Mouse (Mus musculus) right cerebral cortex, adult 2 months (tissue): ENCODE results near the gene Igflr1.

ENCODE experiments used
- DNase-seq, 2 experiments: peaks; one replicate each; pipeline ENCODE4 v3.0.0; 2021 to 2022; ENCODE audit warnings: low spot score in 2 of 2

Gene Igflr1

GRCm38 (mm10) chr7:30553810-30554584, 11.2 kb upstream of the Igflr1 start:
- no peak for DNase-seq

DNA sequence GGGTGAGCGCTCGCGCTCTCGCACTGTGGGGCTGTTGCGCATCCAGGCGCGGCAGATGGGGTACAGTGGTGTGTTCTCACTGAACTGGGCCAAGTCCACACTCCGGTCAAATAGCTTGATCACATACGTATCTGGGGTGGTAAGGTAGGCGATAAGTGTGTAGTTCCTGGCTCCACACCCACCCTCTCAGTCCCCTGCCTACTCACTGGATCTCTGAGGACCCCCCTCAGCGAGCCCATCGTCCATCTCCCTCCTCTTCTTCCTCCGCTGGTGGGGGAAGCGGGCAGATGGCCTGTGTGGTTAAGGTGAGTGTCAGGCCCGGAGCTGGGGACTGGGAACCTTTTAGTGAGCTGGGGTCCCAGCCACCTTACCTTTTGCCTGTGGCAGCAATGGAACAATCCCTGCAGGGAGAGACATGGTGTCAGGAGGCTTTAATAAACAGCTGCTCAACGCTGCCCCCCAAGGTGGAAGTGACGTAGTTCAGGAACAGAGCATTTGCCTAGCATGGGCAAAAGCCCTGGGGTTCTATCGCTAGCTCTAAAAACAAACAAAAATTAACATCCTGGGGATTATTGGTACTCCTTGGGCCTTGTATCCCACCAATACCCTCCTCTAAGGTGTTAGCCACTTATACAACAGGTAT, 8.2 kb upstream of the Igflr1 start:
- DNase-seq = no peak

DNA sequence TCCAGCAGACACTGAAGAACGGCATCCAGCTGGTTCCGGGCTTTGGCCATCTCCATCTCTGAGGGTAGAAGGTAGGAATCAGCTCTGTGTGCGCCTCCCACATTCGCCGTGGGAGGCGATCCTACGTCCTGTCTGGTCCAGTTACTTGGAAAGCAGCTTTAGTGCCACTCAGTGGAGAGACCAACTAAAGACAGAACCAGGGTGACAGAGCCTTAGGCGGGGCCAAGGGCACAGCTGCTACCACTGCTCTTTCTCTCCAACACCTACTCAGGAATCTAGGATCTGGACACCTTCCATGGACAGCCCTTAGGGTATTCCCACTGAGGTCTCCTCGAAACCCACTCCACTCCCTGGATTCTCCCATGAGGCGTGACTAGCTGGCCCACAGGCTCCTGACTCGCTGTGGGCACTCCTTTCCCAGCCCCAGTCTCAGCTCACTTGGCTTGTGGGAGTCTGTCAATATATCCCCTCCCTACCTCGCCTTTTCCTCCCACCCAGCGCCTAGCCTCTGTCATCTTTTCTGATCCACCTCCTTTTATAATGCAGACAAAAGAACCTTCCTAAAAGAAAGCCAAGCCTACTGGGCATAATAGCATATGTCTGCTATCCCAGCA, 7.2 kb upstream of the Igflr1 start:
- peak in 1 of 2 experiments; percentile 43 for DNase-seq

- peak in 1 of 2 experiments; percentile 21 for DNase-seq
These were observed 6.4 kb upstream of the Igflr1 start for GRCm38 (mm10) chr7:30558656-30559442.

GRCm38 (mm10) chr7:30559443-30559954, 5.7 kb upstream of the Igflr1 start, which contains the start of gene Lin37:
TSS of gene Lin37 (minus strand) at chr7:30559838.
- DNase-seq = peak; percentile 98 to 99

- DNase-seq = no peak
These were observed 4.9 kb upstream of the Igflr1 start for GRCm38 (mm10) chr7:30560296-30560695.

DNA sequence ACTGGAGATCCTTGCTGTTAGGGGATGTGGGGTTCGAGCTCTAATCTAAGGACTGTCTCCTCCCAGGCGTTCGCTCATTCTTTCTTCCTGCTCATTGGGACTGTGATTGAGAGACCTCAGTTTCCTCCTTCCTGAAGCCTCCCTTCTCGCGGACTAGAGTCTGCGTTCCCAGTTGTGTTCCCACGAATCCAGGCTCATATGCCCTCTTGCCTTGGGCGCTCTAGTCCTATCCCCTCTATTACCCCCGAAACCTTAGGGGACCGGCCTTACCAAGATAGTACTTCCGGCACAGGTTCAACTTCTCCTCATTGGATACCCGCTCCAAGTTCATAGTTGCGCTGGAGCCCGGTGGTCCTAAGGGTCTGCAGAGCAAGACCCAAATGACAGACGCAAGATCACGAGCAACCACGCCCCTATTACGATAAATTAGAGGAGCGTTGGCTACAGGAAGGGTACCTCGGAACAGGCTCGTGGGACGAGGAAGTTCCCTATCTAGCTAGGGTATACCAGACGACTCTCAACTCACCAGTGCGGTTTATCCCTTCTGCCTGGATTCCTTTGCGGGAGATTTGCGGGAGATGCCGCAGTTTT, 2.6 kb upstream of the Igflr1 start:
- DNase-seq = no peak

DNA sequence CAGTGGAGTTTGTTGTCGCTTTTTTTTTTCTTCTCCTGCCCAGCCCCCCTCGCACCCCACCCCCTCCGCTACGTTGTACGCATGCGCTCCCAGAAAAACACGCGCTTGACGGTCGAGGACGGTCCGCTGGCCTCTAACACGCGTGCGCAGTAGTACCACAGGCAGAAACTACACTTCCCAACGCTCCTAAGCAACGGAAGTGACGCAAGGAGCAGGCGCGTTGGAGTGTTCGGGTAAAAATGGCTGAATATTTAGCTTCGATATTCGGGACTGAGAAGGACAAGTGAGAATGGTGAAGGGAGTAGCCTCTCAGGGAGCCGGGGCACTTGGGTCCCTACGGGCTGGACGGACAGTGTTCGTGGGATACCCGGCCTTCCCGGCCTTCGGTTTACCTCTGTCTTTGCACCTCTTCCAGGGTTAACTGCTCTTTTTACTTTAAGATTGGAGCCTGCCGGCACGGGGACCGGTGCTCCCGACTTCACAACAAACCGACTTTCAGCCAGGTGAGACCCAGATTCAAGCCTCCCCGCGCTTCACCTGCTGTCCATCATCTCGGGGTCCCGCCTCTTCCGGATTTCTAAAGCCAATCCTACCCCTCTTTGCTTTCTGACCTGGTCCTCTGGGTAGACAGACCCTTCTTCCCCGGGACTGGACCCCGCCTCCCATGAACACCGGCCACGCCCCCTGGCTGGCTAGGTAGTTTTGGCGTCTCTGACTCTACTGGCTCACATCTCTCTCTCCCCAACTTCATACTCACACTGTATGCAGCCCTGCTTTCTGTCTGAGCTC, 1.9 kb upstream of the Igflr1 start, which contains the start of the genes U2af1l4, Gm49396 and Psenen:
U2af1l4 (plus strand) TSS at position 185 of the 789 bp plus-strand sequence.
Gm49396 (plus strand) TSS at position 228 of the 789 bp plus-strand sequence.
Psenen (minus strand) TSS at position 511 of the 789 bp plus-strand sequence.
- DNase-seq = peak; percentile 96 to 97

DNA sequence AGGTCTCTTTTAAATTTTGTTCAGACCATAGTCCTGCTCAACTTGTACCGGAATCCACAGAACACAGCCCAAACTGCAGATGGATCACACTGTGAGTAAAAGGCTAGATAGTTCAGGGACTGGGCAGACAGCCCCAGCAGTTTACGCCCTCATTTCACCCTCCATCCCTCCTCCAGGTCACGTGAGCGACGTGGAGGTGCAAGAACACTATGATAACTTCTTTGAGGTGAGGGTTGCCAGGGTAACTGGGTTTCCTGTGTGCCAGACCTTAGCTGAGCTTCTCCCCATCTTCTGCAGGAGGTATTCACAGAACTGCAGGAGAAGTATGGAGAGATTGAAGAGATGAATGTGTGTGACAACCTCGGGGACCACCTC, 1.3 kb upstream of the Igflr1 start:
- no peak for DNase-seq

DNA sequence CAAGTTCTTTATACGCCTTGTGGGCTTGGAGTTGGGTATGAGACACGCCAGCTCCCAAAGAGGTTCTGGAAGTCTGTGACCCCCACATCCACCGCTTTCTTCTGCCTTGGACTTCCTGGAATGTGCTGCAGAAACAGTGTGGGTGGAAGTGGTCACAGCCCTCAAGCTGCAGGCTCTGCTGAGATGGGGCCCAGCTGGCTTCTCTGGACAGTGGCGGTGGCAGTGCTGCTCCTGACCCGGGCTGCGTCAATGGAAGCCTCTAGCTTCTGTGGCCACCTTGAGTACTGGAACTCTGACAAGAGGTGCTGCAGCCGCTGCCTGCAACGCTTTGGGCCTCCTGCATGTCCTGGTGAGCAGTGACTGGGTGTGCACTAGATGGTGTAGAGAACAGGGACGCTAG, 806 bp downstream of the Igflr1 start:
- DNase-seq = no peak

DNA sequence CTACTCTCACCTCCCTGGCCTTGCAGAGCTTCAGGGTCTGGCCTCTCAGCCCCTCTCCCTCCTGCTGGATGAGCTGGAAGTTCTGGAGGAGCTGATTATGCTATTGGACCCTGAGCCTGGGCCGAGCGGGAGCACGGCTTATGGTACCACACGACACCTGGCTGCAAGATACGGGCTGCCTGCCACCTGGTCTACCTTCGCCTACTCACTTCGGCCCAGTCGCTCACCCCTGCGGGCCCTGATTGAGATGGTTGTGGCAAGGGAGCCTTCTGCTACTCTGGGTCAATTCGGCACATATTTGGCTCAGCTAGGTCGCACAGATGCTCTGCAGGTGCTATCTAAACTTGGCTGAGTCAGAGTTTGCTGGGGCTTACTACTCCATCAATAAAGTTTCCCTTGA, 2.3 kb downstream of the Igflr1 start:
- DNase-seq = no peak

DNA sequence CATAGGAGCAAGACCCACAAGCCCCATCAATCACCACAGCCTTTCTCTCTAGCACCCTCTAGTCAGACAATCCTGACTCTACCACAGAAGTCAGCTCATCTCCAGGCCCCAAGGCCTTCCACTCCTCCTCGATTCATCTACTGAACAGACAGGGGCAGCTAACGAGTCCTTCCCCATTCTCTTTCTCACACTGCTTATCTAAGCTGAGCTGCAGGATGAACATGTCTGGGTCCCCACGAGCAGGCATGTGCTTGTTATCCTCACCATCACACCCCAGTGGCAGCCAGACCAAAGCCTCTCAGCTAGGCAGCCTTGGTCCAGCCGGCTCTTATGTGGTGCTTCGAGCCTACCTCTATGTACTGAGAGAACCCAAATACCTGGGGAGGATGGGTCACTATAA, 7.2 kb downstream of the Igflr1 start:
- DNase-seq = no peak

DNA sequence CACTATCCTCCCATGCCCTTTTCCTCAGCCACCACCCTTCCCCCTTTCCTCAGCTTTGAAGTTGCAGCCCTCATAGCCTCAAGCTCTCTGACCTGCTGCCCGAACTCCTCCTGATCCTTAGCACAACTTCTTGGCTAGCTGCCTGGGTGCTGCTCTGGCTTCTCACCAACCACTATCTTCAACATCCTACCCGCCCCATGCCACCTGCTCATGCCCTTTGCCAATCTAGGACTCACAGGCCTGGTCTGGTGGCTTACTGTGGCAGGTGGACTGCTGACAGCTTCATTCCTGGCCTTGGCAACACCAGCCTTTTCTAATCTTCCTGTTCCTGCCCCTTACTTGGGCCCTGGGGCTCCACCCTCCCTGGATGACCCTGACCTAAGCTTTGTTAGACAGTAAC, 7.7 kb downstream of the Igflr1 start:
- no peak for DNase-seq

DNA sequence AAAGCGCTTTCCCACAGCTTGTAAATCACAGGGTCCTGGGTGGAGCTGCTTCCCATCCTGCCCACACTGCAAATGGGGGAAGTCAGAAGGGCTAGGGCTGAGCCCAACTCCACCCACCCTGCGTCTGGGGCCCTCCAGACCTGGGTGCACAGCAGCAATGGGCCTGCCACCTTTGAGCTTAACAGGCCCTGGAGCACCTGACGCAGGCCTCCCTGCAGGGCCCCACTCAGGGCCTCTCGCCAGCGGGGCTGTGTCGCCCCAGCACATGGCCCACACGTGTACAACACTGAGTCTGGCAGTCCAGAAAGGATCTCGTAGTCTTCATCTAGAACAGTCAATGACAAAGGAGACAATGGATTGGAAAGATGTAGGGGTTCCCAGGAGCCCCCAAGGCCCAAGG, 14.7 kb downstream of the Igflr1 start:
- no peak for DNase-seq

DNA sequence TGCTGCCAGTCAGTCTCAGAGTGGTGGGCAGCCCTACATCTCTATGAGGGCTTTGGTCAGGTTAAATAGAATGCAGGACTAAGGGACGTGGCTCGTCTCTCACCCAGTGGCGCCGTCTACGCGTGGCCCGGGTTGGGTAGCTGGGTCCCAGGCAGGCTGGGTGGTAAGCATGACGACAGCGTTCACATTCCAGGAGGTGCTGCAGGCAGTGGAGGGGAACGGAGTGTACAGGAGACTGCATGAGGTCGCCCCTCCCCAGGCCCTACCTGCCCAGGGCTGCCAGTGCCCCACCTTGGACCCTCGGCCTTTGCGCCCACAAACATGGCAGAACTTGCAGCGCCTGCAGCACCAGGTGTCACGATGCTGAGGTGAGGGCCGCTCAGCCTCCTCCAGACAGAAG, 16.3 kb downstream of the Igflr1 start:
- no peak for DNase-seq

- no peak for DNase-seq
These were observed 19.1 kb downstream of the Igflr1 start for GRCm38 (mm10) chr7:30584339-30584738.

DNA sequence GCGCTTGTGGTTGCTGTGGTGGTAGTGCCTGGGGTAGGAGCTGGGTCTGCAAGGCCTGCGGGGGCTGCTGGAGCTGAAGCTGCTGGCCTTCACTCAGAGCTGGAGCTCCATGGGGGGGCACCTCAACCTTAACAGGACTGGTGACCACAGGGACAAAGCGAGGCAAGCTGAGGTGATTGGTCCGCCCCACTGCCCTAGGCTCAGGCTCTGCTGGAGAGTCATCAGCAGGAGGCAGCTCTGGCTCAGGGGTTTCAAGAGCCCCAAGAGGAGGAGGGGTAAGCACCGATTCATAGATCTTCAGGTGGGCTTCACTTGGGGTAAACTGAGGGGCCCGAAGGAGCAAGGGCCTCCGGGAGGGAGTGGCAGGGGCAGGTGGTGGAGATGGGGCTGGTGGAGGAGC, 19.9 kb downstream of the Igflr1 start:
- DNase-seq = no peak

GRCm38 (mm10) chr7:30586455-30587020, 21.3 kb downstream of the Igflr1 start:
- DNase-seq = no peak

GRCm38 (mm10) chr7:30587842-30588667, 22.8 kb downstream of the Igflr1 start:
- peak; percentile 38 to 50 for DNase-seq
